Mouse (Mus musculus): ENCODE data around the gene Dnah17. TPM values are rescaled to one million over a fixed set of nuclear protein-coding genes. Genes with fewer than 3 reads are reported as not detected.
A peak's percentile ranks its signal among the peaks of the same experiment; 100 is the strongest.

Dnah17 gene
- polyA plus RNA-seq, 1 experiment from 2014 or later, result 0.04 TPM

GRCm38 (mm10) chr11:118113516-118114205 is 16.8 kb downstream of the Dnah17 start:
- Histone ChIP-seq H3K4me2 (replicated peaks; ENCODE audit: low read depth) (no peak overlapping the region), H3K36me3 (ENCODE audit: control insufficient read depth, insufficient read depth, low read length) (no peaks in the 10 kb centered on the region), H3K4me3 (ENCODE audit: low read depth, low read length) (no peak overlapping the region), H3K27me3 (ENCODE audit: control insufficient read depth, insufficient read depth, low read length) (no peaks in the 10 kb centered on the region), H3K4me1 (replicated peaks; ENCODE audit: control insufficient read depth, insufficient read depth) (no peaks in the 10 kb centered on the region), H3K9ac (ENCODE audit: low read length) (no peak overlapping the region), H3K9me3 (ENCODE audit: control insufficient read depth, low read length) (no peaks in the 10 kb centered on the region), H3K27ac (replicated peaks) (no peak overlapping the region)
- no peak for ATAC-seq (ENCODE audit: low FRiP score, low TSS enrichment)
- no peak for TF ChIP-seq CTCF (IDR thresholded peaks at IDR 0.05; ENCODE audit: low read depth)
- TF ChIP-seq EP300 (optimal IDR thresholded peaks at IDR 0.05), result no peak
- WGBS, result 64% methylated on average over 14 of the region's 14 CpGs
- no peak for DNase-seq (ENCODE audit: low spot score)

DNA sequence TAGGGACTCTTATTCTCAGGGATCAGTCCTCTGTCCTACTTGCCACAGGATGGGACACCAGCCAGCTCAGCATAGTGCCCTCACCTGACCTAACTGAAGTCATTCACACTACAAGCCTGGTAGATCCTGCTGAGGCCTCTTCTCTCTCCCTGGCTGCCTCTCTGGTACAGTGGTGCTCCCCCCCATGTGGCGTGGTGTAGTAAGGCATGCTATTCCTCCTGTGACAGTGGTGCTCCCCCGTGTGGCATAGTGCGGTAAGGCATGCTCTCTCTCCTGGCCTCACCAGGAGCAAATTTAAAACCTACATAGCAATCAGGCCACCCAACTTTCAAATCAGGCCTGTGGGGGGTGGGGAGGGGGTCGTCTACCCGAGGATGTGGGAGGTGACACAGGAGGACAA is 26.4 kb downstream of the Dnah17 start:
- 4% methylated on average over 5 of the region's 5 CpGs for WGBS
- Histone ChIP-seq H3K27me3 (ENCODE audit: control insufficient read depth, insufficient read depth, low read length) (no peaks in the 10 kb centered on the region), H3K36me3 (ENCODE audit: control insufficient read depth, insufficient read depth, low read length) (no peaks in the 10 kb centered on the region), H3K4me1 (replicated peaks; ENCODE audit: control insufficient read depth, insufficient read depth) (no peaks in the 10 kb centered on the region), H3K9ac (ENCODE audit: low read length) (no peak overlapping the region), H3K4me3 (ENCODE audit: low read depth, low read length) (no peak overlapping the region), H3K27ac (replicated peaks) (no peak overlapping the region), H3K4me2 (replicated peaks; ENCODE audit: low read depth) (no peak overlapping the region), H3K9me3 (ENCODE audit: control insufficient read depth, low read length) (no peaks in the 10 kb centered on the region)
- no peak for TF ChIP-seq EP300 (optimal IDR thresholded peaks at IDR 0.05)
- TF ChIP-seq CTCF (IDR thresholded peaks at IDR 0.05; ENCODE audit: low read depth), result peak; percentile 99
- DNase-seq (ENCODE audit: low spot score), result peak; percentile 91
- ATAC-seq (ENCODE audit: low FRiP score, low TSS enrichment), result peak; percentile 83

DNA sequence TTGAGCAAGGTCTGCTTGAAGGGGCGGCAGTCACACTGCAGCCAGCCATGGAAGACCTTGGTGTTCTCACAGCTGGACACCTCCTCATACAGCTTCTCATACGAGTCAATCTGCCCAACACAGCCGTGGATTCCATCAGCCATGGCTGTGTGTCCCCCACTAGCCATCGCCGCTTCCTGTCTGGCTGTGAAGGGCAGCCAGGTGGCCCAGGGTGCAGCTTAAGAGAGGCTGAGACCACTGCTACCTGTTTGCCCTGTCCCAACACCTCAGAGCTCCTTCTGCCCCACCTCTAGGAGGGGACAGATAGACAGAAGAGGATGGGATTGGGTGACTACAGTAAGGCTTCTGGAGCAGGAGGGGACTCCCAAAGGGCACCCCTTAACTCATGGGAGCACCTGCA is 27.1 kb downstream of the Dnah17 start:
- H3K4me2 ChIP-seq (replicated peaks; ENCODE audit: low read depth), result no peak overlapping the region
- no peaks in the 10 kb centered on the region for H3K36me3 ChIP-seq (ENCODE audit: control insufficient read depth, insufficient read depth, low read length)
- no peaks in the 10 kb centered on the region for H3K4me1 ChIP-seq (replicated peaks; ENCODE audit: control insufficient read depth, insufficient read depth)
- H3K27ac ChIP-seq (replicated peaks), result no peak overlapping the region
- no peak for DNase-seq (ENCODE audit: low spot score)
- H3K9ac ChIP-seq (ENCODE audit: low read length), result no peak overlapping the region
- no peaks in the 10 kb centered on the region for H3K9me3 ChIP-seq (ENCODE audit: control insufficient read depth, low read length)
- no peak overlapping the region for H3K4me3 ChIP-seq (ENCODE audit: low read depth, low read length)
- 89% methylated on average over 5 of the region's 5 CpGs for WGBS
- TF ChIP-seq EP300 (optimal IDR thresholded peaks at IDR 0.05), result no peak
- TF ChIP-seq CTCF (IDR thresholded peaks at IDR 0.05; ENCODE audit: low read depth), result no peak
- H3K27me3 ChIP-seq (ENCODE audit: control insufficient read depth, insufficient read depth, low read length), result no peaks in the 10 kb centered on the region
- ATAC-seq (ENCODE audit: low FRiP score, low TSS enrichment), result no peak

GRCm38 (mm10) chr11:118102838-118103237 is 27.6 kb downstream of the Dnah17 start:
- H3K4me1 ChIP-seq (replicated peaks; ENCODE audit: control insufficient read depth, insufficient read depth), result no peaks in the 10 kb centered on the region
- H3K9ac ChIP-seq (ENCODE audit: low read length), result no peak overlapping the region
- no peaks in the 10 kb centered on the region for H3K27me3 ChIP-seq (ENCODE audit: control insufficient read depth, insufficient read depth, low read length)
- no peak overlapping the region for H3K4me3 ChIP-seq (ENCODE audit: low read depth, low read length)
- no peaks in the 10 kb centered on the region for H3K9me3 ChIP-seq (ENCODE audit: control insufficient read depth, low read length)
- TF ChIP-seq CTCF (IDR thresholded peaks at IDR 0.05; ENCODE audit: low read depth) (peak; percentile 100), EP300 (optimal IDR thresholded peaks at IDR 0.05) (no peak)
- peak; percentile 62 for ATAC-seq (ENCODE audit: low FRiP score, low TSS enrichment)
- no peak overlapping the region for H3K27ac ChIP-seq (replicated peaks)
- no peaks in the 10 kb centered on the region for H3K36me3 ChIP-seq (ENCODE audit: control insufficient read depth, insufficient read depth, low read length)
- peak; percentile 94 for DNase-seq (ENCODE audit: low spot score)
- 59% methylated on average over 3 of the region's 3 CpGs for WGBS
- H3K4me2 ChIP-seq (replicated peaks; ENCODE audit: low read depth), result no peak overlapping the region

DNA sequence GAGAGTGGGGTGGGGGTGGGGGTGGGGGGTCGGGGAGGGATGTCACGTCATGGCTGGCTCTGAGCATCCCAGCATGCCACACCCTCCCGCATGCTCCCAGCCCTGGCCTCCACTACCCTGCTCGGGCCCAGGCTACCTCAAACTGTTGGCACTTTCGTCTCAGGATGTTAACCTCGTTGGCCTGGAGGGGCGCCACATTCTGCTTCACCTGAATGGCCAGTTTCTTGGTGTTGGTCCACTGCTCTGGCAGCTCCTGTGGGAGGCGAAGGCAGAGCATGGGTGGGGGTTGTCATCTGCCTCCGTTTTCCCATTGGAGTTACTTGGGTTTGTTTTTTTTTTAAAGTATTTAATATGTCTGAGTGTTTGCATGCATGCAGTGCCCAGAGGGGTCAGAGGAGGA is 29.3 kb downstream of the Dnah17 start:
- no peak overlapping the region for H3K4me3 ChIP-seq (ENCODE audit: low read depth, low read length)
- no peaks in the 10 kb centered on the region for H3K4me1 ChIP-seq (replicated peaks; ENCODE audit: control insufficient read depth, insufficient read depth)
- no peak overlapping the region for H3K27ac ChIP-seq (replicated peaks)
- 49% methylated on average over 9 of the region's 9 CpGs for WGBS
- no peak overlapping the region for H3K4me2 ChIP-seq (replicated peaks; ENCODE audit: low read depth)
- DNase-seq (ENCODE audit: low spot score) (no peak), ATAC-seq (ENCODE audit: low FRiP score, low TSS enrichment) (no peak)
- H3K9me3 ChIP-seq (ENCODE audit: control insufficient read depth, low read length), result no peaks in the 10 kb centered on the region
- H3K9ac ChIP-seq (ENCODE audit: low read length), result no peak overlapping the region
- TF ChIP-seq EP300 (optimal IDR thresholded peaks at IDR 0.05), result no peak
- no peak for TF ChIP-seq CTCF (IDR thresholded peaks at IDR 0.05; ENCODE audit: low read depth)
- H3K27me3 ChIP-seq (ENCODE audit: control insufficient read depth, insufficient read depth, low read length), result no peaks in the 10 kb centered on the region
- no peaks in the 10 kb centered on the region for H3K36me3 ChIP-seq (ENCODE audit: control insufficient read depth, insufficient read depth, low read length)

- no peak overlapping the region for H3K4me2 ChIP-seq (replicated peaks; ENCODE audit: low read depth)
- TF ChIP-seq CTCF (IDR thresholded peaks at IDR 0.05; ENCODE audit: low read depth) (no peak), EP300 (optimal IDR thresholded peaks at IDR 0.05) (no peak)
- ATAC-seq (ENCODE audit: low FRiP score, low TSS enrichment), result no peak
- DNase-seq (ENCODE audit: low spot score), result no peak
- H3K4me1 ChIP-seq (replicated peaks; ENCODE audit: control insufficient read depth, insufficient read depth), result no peaks in the 10 kb centered on the region
- 39% methylated on average over 2 of the region's 2 CpGs for WGBS
- H3K4me3 ChIP-seq (ENCODE audit: low read depth, low read length), result no peak overlapping the region
- H3K9ac ChIP-seq (ENCODE audit: low read length), result no peak overlapping the region
- H3K27me3 ChIP-seq (ENCODE audit: control insufficient read depth, insufficient read depth, low read length), result no peaks in the 10 kb centered on the region
- H3K9me3 ChIP-seq (ENCODE audit: control insufficient read depth, low read length), result no peaks in the 10 kb centered on the region
- no peaks in the 10 kb centered on the region for H3K36me3 ChIP-seq (ENCODE audit: control insufficient read depth, insufficient read depth, low read length)
- H3K27ac ChIP-seq (replicated peaks), result no peak overlapping the region
Measured at GRCm38 (mm10) chr11:118096736-118097135, 33.7 kb downstream of the Dnah17 start.

Data from stomach, postnatal 0 days (tissue).